Mouse (Mus musculus) small intestine, adult 2 months (tissue): ENCODE measurements around the gene Rps21. TPM values are rescaled to one million over a fixed set of nuclear protein-coding genes. Genes with fewer than 3 reads are reported as not detected.

Experiments used
- H3K27ac ChIP-seq: fragments of 200-500 bp; 2 replicates; pipeline ENCODE4 v1.5.1; 2012; ENCODE audit warnings: low read depth, low read length, control low read depth, inconsistent platforms; ENCODE audit not compliant: insufficient read depth
- H3K27me3 ChIP-seq: fragments of 200-500 bp; 2 replicates; pipeline ENCODE4 v1.6.1; 2012; ENCODE audit warnings: mild to moderate bottlenecking, moderate library complexity, low read length, inconsistent platforms; ENCODE audit not compliant: control insufficient read depth, insufficient read depth
- H3K36me3 ChIP-seq: fragments of 200-500 bp; 2 replicates; pipeline ENCODE4 v1.6.1; 2012; ENCODE audit warnings: mild to moderate bottlenecking, low read length, control low read depth, inconsistent platforms; ENCODE audit not compliant: control insufficient read depth, insufficient read depth
- H3K4me1 ChIP-seq: fragments of 200-500 bp; 2 replicates; pipeline ENCODE4 v1.6.1; 2012; ENCODE audit warnings: low read length, inconsistent platforms, mixed read lengths; ENCODE audit not compliant: control insufficient read depth, insufficient read depth, insufficient read length
- H3K4me3 ChIP-seq: fragments of 200-500 bp; 2 replicates; pipeline ENCODE4 v1.5.1; 2012; ENCODE audit warnings: low read depth, mild to moderate bottlenecking, control low read depth, inconsistent platforms, low read length, moderate library complexity
- CTCF ChIP-seq: fragments of 200-500 bp; IDR thresholded peaks from 2 replicates; pipeline ENCODE4 v1.5.1; 2012; ENCODE audit warnings: low read depth, mild to moderate bottlenecking, control low read depth, inconsistent platforms, low read length, moderate library complexity, mixed read lengths; ENCODE audit not compliant: insufficient replicate concordance, insufficient read length; ENCODE audit errors: extremely low read depth
- POLR2A ChIP-seq: fragments of 200-500 bp; IDR thresholded peaks from 2 replicates; pipeline ENCODE4 v1.6.1; 2012; ENCODE audit warnings: low read depth, mild to moderate bottlenecking, control low read depth, inconsistent platforms, low read length, moderate library complexity
- WGBS: fragments of 180-500 bp; shearing (Covaris S2); methylation state at CpG from one replicate; pipeline ENCODE4 v1.1.7; 2018; 5-methylcytosine and 5-hydroxymethylcytosine counted together
- polyA plus RNA-seq: library from polyadenylated mRNA; depleted of rRNA; stranded (reverse); fragments of >200 nt; gene quantifications from 2 replicates; pipeline ENCODE4 v1.2.3, GENCODE M21; 2012

Rps21 gene
- polyA plus RNA-seq, 1 experiment = 2,413 TPM

DNA sequence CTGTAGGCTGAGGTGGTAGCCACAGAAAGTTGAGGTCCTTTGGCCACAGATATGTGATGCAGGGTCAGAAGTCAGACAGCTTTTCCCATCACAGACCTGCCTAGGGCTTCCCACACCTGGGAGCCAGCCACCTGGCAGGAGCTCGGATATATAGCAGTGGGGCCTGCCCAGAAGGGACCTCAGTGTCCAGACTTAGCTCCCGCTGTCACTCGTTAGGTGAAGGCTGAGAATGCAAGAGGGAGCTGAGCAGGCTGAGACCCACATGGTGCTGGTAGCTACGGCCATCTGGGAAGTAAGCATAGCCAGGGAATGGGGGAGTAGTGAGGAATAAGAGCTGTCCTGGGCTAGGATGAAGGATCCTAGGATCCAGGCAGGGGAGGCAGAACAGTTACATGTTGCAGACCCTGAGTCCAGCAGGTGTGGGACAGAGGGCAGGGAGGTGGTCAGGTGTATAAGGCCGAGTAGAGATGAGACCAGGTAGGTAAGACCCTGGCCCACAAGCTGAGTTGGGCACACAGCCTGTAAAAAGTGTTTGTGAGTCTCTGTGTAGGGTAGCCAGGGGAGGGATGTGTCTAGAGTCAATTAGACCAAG is 14.7 kb downstream of the Rps21 start:
- Histone ChIP-seq H3K27me3 (no peaks in the 10 kb centered on the region), H3K27ac (no peak overlapping the region), H3K4me3 (peak overlapping the region; percentile 25), H3K36me3 (peaks cover 3% of the 10 kb centered on the region; the same call in 1 of the 2 replicates), H3K4me1 (peaks cover 25% of the 10 kb centered on the region; the same call in 1 of the 2 replicates)
- TF ChIP-seq POLR2A (no peak), CTCF (no peak)
- 51% methylated on average over 5 of the region's 5 CpGs for WGBS

DNA sequence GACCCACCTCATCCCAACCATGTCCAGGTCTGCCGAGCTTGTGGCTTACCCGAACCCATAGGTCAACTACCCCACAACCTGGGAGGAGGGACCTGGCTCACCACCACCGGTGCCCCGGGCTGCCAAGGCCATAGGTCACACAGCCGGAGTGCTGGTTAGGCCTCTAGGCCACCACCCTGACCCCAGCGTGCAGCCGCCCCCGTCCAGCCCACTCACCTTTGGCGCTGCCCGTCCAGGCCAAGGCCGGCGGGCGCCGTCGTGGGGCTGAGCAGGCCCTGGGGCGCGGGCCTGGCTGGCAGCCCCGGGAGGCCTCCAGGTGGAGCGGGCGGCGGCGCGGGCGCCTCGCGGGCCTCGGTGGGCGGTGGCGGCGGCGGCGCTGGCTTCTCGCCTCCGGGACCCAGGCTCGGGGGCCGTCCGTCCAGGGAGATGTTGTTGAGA is 15.7 kb downstream of the Rps21 start:
- Histone ChIP-seq H3K4me1 (peaks cover 34% of the 10 kb centered on the region), H3K27me3 (no peaks in the 10 kb centered on the region), H3K27ac (no peak overlapping the region), H3K4me3 (peak overlapping the region; percentile 70), H3K36me3 (peaks cover 3% of the 10 kb centered on the region; the same call in 1 of the 2 replicates)
- WGBS = under 1% methylated on average over 32 of the region's 37 CpGs
- TF ChIP-seq CTCF (no peak), POLR2A (no peak)

DNA sequence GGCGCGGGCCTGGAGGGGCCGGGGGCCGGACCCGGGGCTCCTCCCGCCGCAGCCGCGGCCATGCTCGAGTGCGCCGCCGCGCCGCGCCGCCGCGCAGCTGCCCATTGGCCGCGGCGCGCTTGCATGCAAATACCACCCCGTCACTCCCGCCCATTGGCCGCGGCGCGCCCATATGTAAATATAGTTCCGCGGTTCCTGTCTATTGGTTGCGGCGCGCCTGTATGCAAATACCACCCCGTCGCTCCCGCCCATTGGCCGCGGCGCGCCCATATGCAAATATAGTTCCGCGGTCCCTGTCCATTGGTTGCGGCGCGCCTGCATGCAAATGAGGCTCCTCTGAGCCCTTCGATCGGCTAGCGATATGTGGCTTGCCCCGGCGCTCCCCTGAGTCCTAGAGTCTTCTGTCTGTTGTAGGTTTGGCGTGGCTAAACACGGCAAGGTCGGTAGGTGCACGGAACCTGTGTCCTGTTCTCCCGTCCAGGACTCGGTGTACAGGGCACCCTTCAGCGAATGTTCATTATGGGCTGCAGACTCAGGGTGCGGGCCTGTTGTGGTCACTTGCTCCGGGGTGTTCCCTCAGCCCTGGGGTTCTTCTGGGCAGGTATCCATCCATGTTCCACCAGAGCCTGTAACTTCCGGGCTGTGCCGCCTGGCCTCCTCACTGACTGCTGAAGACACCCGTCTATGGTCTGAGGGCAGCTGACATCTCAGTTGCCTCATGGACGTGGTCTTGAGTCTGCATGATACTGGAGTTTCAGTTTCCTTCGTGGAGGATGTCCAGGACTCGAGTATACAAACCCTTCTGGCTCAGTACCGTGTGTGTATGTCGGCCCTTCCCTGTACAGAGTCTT is 16.4 kb downstream of the Rps21 start, which contains the start of gene Cables2:
Gene Cables2 (minus strand): TSS at position 103 of the 851 bp plus-strand sequence.
- peak within 1 kb of the TSS; percentile 70 for H3K4me3 ChIP-seq
- 3% methylated on average over 67 of the region's 68 CpGs for WGBS
- peaks cover 40% of the 10 kb centered on the region for H3K4me1 ChIP-seq
- TF ChIP-seq CTCF = no peak
- TF ChIP-seq POLR2A = peak; percentile 15; the same call in 1 of the 2 replicates
- peak within 1 kb of the TSS; percentile 79 for H3K27ac ChIP-seq
- H3K27me3 ChIP-seq = no peaks in the 10 kb centered on the region
- H3K36me3 ChIP-seq = peaks cover 3% of the 10 kb centered on the region; the same call in 1 of the 2 replicates

- WGBS = 97% methylated on average over 2 of the region's 2 CpGs
- H3K4me3 ChIP-seq = no peak overlapping the region
- H3K4me1 ChIP-seq = peaks cover 44% of the 10 kb centered on the region
- no peaks in the 10 kb centered on the region for H3K27me3 ChIP-seq
- no peak overlapping the region for H3K27ac ChIP-seq
- peaks cover 3% of the 10 kb centered on the region; the same call in 1 of the 2 replicates for H3K36me3 ChIP-seq
- TF ChIP-seq POLR2A (no peak), CTCF (no peak)
Measured at GRCm38 (mm10) chr2:180274523-180274922, 17.3 kb downstream of the Rps21 start.

- H3K4me3 ChIP-seq = peak overlapping the region; percentile 47
- TF ChIP-seq CTCF = peak; percentile 98
- TF ChIP-seq POLR2A = peak; percentile 66; the same call in 1 of the 2 replicates
- no peaks in the 10 kb centered on the region for H3K27me3 ChIP-seq
- H3K27ac ChIP-seq = peak overlapping the region; percentile 98
- H3K4me1 ChIP-seq = peaks cover 57% of the 10 kb centered on the region
- no peaks in the 10 kb centered on the region for H3K36me3 ChIP-seq
- 0% methylated on average over 8 of the region's 8 CpGs for WGBS
Measured at GRCm38 (mm10) chr2:180275836-180276235, 18.7 kb downstream of the Rps21 start.

DNA sequence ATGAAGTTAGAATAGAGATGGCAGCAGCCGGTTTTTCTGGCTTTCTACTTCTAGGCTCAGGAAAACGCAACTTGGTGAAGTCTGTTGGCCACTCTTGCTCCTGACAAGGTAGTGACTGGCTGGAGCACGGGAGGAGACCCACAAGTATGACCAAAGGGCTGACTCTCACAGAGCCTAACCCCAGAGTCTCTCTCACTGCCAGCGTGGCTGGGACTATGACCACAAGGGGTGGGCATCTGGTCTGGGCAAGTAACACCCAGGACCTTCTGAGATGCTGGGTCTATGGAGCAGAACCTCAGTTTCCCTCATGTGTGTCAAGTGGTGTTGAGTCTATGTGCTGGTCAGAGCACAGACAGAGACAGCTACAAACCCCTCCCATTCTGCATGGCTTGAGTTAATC is 19.2 kb downstream of the Rps21 start:
- peak overlapping the region; percentile 98 for H3K27ac ChIP-seq
- H3K4me1 ChIP-seq = peaks cover 55% of the 10 kb centered on the region
- H3K36me3 ChIP-seq = no peaks in the 10 kb centered on the region
- no peaks in the 10 kb centered on the region for H3K27me3 ChIP-seq
- 21% methylated on average over 4 of the region's 4 CpGs for WGBS
- TF ChIP-seq CTCF (no peak), POLR2A (no peak)
- H3K4me3 ChIP-seq = peak overlapping the region; percentile 47

GRCm38 (mm10) chr2:180276851-180277259 is 19.7 kb downstream of the Rps21 start:
- Histone ChIP-seq H3K27me3 (no peaks in the 10 kb centered on the region), H3K4me1 (peaks cover 53% of the 10 kb centered on the region), H3K4me3 (peak overlapping the region; percentile 47), H3K36me3 (no peaks in the 10 kb centered on the region), H3K27ac (peak overlapping the region; percentile 98)
- 13% methylated on average over 8 of the region's 8 CpGs for WGBS
- no peak for TF ChIP-seq POLR2A
- no peak for TF ChIP-seq CTCF
